Mouse (Mus musculus) 416B (cell line): ENCODE measurements around the gene Rasl11b.
A peak's percentile ranks its signal among the peaks of the same experiment; 100 is the strongest.

Experiments used
- DNase-seq: peaks from one replicate; pipeline ENCODE4 v3.0.0; 2011; ENCODE audit warnings: low read depth

Gene Rasl11b

DNA sequence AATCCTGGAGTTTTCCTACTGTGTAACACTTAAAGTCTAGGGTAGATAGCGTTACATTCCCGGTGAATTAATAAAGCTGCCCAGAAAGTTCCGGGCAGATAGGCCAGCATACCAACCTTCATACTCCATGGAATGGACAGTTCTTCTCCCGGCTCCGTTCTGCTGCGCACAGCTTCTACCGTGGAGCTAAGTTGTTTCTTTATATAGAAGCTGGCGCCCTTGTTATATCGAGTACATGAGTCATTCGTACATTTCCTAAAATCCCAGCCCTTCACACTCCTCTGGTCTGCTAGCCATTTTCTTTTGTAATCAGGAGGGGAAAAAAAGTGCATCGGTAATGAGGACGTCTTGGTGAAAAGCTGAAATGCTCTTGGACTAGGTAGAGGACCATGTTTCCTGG lies 7.0 kb upstream of the Rasl11b start:
- no peak for DNase-seq

DNA sequence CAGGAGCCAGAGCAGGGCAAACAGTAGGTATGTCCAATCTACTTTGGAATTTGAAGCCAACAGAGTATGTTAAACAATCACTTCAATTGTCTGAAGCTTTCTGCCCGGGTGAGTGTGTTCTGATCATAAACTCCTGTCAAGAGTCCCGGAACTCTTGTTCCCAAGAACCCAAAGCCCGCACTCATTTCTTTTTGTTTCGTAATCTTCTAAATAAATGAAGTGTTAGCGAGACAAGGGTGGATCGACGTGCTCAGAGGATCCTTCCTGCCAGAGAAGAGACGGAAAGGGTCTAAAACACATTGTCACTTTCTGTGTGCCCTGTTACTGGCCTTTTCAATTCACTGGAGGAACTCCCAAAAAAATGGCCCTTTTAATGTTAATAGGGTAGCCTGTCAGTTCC lies 6.2 kb upstream of the Rasl11b start:
- DNase-seq = no peak

- DNase-seq = no peak
These were observed 5.5 kb upstream of the Rasl11b start for GRCm38 (mm10) chr5:74189484-74190160.

DNA sequence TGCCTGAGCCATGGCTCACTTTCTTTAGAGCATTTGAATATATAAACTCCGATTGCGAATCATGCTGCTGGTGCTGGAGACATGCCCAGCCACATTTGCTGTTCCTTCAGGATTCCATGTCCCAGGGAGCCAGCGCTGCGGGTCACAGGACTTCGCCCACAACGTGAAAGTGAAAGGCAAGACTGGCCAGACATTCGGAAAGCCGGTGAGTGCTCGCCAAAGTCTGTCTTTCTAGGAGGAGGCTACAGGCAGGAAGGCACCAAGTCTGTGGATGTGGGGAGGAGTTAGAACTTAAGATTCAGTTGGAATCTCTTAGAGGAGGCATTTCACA lies 5.0 kb upstream of the Rasl11b start:
- no peak for DNase-seq

DNA sequence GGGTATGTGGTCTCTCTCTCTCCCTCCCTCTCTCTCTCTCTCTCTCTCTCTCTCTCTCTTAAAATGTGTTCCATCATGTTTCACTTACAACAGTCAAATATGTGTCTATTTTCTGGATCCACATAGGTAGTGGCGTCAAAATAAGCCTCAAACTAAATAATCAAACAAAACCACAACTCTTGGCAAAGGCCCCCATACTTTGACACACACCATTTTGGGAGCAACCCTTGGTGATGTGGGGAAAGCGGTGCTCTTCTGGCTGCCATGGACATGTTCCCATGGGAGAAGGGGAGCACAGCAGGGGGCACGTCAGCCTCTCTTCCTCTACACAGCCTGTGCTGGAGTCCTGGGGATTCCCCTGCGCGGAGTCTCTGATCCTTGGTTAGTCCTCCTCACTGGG lies 4.2 kb upstream of the Rasl11b start:
- DNase-seq = no peak

DNA sequence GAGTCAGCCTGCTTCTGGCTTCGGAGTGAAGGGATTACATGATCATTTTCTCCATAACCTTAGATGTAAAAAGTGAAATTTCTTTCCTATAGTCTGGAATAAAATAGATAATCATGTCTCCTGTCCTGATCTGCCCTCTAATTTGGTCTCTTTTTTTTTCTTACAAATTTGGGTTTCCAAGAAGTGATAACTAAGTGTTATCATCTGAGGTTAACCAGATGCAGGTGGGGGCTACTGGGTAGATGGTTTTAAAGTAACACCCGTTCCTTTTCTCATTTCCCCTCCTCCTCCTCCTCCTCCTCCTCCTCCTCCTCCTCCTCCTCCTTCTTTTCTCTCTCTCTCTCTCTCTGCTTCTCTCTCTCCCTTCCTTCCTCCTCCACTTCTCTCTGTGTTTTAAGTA lies 2.1 kb upstream of the Rasl11b start:
- DNase-seq = no peak

- no peak for DNase-seq
These were observed 1.5 kb upstream of the Rasl11b start for GRCm38 (mm10) chr5:74193626-74194025.

DNA sequence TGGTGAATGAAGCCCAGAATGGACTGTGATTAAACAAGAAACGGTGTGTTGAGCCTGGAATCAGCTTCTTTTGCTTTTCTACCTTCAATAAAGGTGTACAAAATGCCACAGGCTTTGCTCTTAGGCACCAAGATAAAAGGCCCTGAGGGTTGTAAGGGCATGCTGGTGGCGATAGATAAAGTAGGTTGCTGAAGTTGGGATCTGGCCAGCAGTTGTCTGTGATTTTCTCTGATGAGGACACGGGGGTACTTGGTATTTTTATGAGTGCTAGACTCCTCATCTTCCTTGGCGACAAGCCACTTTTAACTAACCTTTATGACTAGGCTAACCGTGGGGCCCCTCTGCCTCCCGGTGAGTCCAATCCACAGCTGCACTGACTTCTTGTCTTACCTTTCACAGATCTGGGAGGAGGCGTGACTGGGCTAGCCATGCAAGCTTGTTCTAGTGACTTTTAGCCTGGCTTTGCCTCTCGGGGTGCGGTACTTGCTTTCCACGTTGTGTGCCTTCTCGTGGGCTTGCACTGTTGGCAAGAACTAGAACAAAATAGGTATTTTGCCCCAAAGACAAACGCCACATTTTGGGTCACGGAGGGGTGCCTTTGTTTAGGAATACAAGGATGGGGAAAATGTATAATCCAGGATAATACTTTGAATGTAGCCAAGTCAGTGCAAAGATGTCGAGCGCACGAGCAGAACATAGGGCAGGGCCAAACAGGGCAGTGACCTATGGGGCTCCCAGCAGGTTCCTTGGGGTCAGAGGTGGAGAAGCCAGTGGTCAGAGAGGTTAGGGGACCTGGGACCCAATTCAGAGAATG lies 852 bp upstream of the Rasl11b start:
- DNase-seq = no peak

- no peak for DNase-seq
These were observed 674 bp downstream of the Rasl11b start for GRCm38 (mm10) chr5:74195614-74196306.

GRCm38 (mm10) chr5:74196307-74196618 lies 1.2 kb downstream of the Rasl11b start:
- DNase-seq = no peak

DNA sequence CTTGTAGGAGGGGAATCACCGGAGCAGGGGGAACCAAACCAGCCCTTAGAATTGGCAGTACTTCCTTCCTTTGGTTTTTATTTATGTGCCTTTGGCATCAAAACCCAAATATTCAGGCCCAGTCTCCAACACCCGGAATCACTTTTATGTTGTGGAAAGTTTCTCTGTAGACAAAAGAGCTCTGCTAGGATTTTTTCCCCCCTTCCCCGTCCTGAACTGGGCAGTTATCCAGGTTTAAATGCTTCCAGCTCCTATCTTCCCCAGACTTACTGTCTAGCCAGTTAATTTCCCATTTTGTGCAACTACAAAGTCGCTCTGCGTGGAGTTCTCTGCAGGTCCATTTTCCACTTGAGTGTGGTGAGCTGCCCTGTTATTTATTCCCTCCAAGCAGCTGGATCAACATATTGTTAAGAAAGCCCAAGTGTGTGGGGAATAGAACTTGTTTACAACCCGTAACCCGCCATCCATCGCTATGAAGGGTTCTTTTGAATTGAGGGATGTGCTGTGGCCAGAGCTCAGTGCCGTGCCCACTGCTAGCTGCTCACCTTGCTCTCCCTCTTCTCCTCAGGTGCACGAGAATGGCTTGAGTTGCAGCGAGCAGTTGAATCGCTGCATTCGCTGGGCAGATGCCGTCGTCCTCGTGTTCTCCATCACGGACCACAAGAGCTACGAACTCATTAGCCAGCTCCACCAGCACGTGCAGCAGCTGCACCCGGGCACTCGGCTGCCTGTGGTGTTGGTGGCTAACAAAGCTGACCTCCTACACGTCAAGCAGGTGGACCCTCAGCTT lies 2.6 kb downstream of the Rasl11b start:
- DNase-seq = no peak

DNA sequence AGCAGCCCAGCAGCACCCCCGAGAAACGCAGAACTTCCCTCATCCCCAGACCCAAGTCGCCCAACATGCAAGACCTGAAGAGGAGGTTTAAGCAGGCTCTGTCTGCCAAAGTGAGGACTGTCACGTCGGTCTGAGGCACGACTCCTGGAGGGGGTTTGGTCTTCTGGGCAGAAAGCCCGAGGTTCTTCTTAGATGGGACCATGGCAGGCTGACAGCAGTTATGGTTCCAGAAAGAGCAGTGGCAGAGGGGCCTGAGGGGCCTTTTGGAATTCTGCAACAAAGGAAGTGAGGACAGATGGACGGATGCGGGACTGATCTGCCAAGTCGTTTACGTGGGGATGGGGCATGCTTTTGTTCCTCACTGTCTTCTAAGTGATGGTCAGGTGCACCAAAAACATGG lies 3.4 kb downstream of the Rasl11b start:
- no peak for DNase-seq

GRCm38 (mm10) chr5:74199793-74200192 lies 4.7 kb downstream of the Rasl11b start:
- DNase-seq = no peak

GRCm38 (mm10) chr5:74200481-74200880 lies 5.4 kb downstream of the Rasl11b start:
- DNase-seq = peak; percentile 17

DNA sequence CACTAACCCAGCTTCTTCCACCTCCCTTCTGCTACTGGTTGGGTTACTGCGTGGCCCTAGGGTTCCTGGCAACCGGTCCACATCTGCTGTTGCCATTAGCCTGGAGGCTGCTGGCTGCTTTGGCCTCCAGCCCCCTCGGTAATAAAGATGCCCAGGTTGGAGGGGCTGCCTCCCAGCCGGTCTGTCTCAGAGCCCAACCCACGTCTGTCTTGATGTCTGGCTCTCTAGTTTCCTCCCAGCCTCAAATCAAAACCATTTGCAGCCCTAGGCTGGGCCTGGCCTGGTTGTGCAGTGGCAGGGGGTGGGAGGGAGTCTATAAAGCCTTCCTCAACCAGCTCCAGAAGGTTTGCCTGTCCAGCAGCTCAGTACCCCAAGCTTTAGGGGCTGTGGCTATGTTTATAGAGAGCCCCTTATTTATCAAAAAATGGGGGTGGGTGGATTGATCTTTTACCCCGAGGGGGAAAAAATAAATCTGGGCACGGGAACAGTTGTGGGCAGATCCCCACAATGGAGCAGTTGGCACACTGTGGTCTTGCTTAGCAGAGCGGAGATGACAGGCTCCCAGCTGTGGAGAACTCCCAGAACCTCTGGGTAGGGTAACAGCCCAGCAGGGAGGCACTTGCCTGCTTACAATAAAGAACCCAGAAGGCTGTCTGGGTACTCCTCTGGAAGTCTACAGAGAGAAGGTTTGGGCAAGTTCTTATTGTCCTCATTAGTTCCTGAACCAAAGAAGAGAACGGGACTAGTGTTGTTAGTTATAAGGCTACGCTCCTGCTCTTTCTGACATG lies 6.7 kb downstream of the Rasl11b start:
- no peak for DNase-seq

GRCm38 (mm10) chr5:74202515-74202914 lies 7.4 kb downstream of the Rasl11b start:
- no peak for DNase-seq

- DNase-seq = no peak
These were observed 9.4 kb downstream of the Rasl11b start for GRCm38 (mm10) chr5:74204465-74204864.

DNA sequence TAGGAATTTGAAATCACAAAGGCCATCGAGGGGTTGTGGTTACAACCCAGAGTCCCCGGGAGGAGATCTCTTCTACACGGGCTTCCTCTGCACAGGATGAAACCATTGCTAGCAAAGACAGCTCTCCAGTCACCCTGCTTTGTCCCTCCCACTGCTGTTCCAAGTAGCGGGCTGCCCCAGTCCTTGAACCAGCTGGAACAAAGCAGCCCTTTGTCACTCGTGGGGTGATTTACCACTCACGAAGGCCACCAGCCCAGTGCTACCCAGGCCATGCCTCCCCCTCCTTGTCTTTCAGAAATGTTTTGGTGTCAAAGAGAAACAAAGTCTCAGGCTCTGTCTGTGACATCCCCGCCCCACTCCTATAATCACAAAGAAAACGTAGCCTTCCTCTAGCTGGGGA lies 10.4 kb downstream of the Rasl11b start:
- DNase-seq = no peak

GRCm38 (mm10) chr5:74206038-74206437 lies 11.0 kb downstream of the Rasl11b start:
- DNase-seq = no peak

- DNase-seq = no peak
These were observed 11.6 kb downstream of the Rasl11b start for GRCm38 (mm10) chr5:74206649-74207048.

GRCm38 (mm10) chr5:74207209-74207608 lies 12.1 kb downstream of the Rasl11b start:
- no peak for DNase-seq

DNA sequence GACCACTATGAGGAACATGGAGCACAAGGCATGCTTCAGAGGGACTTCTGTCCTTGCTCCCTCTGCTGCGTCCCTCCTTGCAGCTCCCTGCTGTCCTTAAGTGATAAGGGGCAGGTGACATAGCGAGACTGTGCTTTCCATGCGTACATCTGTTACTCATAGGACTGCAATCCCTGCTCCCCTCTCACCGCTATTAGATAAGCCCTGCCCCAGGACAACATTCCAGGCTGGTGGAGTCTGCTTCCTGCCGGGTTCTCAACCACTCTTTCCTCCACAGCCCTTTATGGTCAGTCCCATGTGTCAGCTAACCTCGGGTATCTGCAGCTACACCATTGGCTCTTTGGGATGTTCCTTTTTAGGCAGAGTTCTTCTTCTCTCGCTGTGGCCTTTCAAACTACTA lies 13.4 kb downstream of the Rasl11b start:
- no peak for DNase-seq
